Mouse (Mus musculus): ENCODE measurements around the gene Olfr126. TPM values are rescaled to one million over a fixed set of nuclear protein-coding genes. Genes with fewer than 3 reads are reported as not detected.

The Olfr126 gene
- total RNA-seq (2014; fragmentation: Nextera tagmentation) = not detected in 2 replicates
- not detected in 2 replicates for total RNA-seq (2017)

DNA sequence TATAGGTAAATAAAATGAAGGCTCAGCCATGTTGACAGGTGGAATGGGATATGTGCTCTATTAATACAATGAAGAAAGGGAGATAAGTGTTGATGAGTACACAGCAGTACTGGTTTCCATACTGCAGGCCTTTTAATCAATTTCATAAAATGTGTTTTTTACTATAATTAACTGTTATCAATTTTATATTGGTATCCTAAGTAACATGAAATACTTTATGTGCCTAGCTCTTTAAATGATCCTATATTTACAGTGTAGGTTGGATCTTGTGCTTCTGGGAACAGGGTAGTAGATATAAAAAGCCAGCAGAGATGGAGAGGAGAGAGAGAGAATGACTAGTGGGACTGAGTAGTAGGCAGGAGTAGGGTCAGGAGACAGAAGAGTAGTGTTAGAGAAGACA, at the start of gene Olfr126:
Gene Olfr126 (plus strand): TSS at position 301 of the 400 bp plus-strand sequence.
- ATAC-seq (replicated peaks; ENCODE audit: low FRiP score, low TSS enrichment, poor library complexity, severe bottlenecking) = no peak

DNA sequence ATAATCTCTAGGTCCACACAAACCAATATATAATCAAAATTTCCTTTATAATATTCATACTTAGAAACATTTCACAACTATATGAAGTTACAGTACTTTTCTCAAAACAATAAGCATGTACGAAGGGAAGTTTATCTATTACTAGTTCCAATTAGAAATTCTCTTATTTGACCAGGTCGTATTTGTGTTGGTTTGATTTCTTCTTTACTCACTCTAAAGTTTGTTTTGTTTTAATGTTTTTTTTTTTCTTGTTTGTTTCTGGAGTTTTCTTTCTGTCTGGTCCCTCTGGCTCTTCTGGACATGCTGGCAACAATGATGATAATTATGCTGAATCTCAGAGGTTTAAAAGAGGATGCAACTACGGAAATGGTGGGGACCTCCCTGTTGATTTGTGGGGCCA, 47.7 kb upstream of the Olfr126 start, which contains the start of gene Olfr124:
Gene Olfr124 (plus strand): TSS at position 301 of the 400 bp plus-strand sequence.
- no peak for ATAC-seq (replicated peaks; ENCODE audit: low FRiP score, low TSS enrichment, poor library complexity, severe bottlenecking)

DNA sequence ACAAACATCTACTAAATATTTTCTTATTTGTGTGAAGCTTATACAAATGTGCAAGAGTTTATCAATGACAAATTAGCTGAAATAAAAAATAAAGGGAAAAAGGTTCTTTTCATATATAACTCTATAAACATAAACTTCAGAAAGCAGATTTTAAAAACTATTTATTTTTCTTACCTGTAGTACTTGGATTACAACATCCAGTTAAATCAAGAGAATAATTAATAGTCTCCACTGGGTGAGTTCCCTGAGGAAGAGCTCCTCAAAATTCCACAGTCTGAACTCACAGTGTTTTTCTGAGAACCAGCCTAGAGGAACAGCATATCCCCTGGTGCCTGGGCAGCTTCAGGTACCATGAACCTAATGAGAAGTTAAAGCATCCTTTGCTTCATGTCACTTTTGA, 14.6 kb upstream of the Olfr126 start, which contains the start of gene Olfr125:
Gene Olfr125 (plus strand): TSS at position 301 of the 400 bp plus-strand sequence.
- ATAC-seq (replicated peaks; ENCODE audit: low FRiP score, low TSS enrichment, poor library complexity, severe bottlenecking) = no peak

DNA sequence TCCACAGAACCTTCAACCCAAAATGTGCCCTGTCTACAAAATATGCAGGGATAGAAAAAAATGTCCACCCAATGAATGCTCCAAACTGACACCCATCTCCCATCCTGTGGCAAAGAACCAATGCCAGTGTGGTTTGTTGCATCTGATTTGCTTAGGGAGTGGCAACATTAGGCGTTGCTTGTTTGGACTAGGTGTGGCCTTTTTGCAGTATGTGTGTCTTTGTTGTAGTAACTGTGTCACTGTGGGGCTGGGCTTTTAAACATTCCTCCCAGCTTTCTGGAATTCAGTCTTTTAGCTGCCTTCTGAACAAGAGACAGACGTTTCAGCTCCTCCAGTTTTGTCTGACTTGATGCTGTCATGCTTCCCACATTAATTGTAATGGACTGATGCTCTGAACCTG, 16.6 kb downstream of the Olfr126 start:
- ATAC-seq (replicated peaks; ENCODE audit: low FRiP score, low TSS enrichment, poor library complexity, severe bottlenecking) = no peak

DNA sequence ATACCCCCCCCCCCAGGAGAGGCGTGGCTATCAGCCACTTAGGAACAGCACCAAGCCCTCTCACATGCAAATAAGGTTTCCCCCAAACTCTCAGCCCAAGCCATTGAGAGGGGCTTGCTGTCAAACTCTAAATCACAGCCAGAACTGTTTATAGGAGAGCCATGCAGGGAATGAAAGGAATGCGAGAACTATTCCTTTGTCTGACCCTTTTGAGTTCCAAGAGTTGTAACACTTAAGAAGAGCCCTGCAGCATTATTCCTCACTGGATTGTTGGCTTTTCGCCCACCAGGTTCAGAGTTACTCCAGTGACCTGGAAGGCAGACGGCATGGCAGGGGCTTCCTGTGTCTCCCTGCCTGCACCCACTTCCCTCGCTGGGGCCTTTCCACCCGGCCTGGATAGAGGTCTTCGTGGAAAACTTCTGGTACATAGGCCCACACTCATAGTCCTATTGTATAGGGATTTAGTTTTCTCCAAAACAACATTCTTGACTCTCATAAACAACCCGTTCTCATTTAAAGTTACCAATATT, 22.5 kb downstream of the Olfr126 start:
- ATAC-seq (replicated peaks; ENCODE audit: low FRiP score, low TSS enrichment, poor library complexity, severe bottlenecking) = no peak

DNA sequence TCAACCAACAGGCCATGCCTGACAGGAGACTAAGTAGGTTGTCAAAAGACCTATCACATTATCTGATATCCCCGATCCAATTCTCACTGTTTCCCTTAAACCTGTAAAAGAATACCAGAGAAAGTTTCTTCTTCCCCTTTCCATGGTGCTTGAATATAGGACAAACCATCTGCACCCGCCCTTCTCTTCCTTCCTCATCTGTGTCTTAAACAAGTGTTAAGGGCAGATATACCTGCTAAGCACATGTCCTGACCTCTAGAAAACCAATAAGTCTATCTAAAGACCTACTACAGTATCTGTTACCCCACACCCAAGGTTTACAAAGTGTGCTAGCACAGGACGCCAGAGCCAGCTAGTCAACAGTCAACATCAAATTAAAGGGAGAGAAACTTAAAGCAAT, 26.5 kb downstream of the Olfr126 start:
- no peak for ATAC-seq (replicated peaks; ENCODE audit: low FRiP score, low TSS enrichment, poor library complexity, severe bottlenecking)

DNA sequence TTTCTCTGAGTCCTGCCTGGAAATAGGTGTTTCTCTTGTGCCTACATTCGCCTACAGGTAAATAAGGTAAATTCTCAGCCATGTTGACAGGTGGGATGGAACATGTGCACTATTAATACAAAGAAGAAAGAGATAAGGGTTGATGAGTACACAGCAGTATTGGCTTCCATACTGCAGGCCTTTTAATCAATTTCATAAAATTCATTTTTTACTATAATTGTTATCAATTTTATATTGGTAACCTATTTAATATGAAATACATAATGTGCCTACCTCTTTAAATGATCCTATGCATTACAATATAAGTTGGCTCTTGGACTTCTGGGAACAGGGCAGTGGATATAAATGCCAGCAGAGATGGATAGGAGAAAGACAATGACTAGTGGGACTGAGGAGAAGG, 52.9 kb downstream of the Olfr126 start, which contains the start of gene Olfr127:
Gene Olfr127 (plus strand): TSS at position 301 of the 400 bp plus-strand sequence.
- no peak for ATAC-seq (replicated peaks; ENCODE audit: low FRiP score, low TSS enrichment, poor library complexity, severe bottlenecking)

Other genes starting within 250 kb of the Olfr126 start
- not detected in 2 replicates for gene Olfr115, start 220.4 kb upstream of the Olfr126 start, total RNA-seq (2014; fragmentation: Nextera tagmentation)
- not detected in 2 replicates for gene Olfr115, start 220.4 kb upstream of the Olfr126 start, total RNA-seq (2017)
- not detected in 2 replicates for gene Olfr116, start 220.3 kb upstream of the Olfr126 start, total RNA-seq (2014; fragmentation: Nextera tagmentation)
- gene Olfr116, start 220.3 kb upstream of the Olfr126 start, total RNA-seq (2017) = not detected in 2 replicates
- not detected in 2 replicates for gene Olfr117, start 183.7 kb upstream of the Olfr126 start, total RNA-seq (2014; fragmentation: Nextera tagmentation)
- not detected in 2 replicates for gene Olfr117, start 183.7 kb upstream of the Olfr126 start, total RNA-seq (2017)
- gene Olfr118, start 180.5 kb upstream of the Olfr126 start, total RNA-seq (2014; fragmentation: Nextera tagmentation) = not detected in 2 replicates
- gene Olfr118, start 180.5 kb upstream of the Olfr126 start, total RNA-seq (2017) = not detected in 2 replicates
- gene Olfr119, start 150.9 kb upstream of the Olfr126 start, total RNA-seq (2014; fragmentation: Nextera tagmentation) = not detected in 2 replicates
- not detected in 2 replicates for gene Olfr119, start 150.9 kb upstream of the Olfr126 start, total RNA-seq (2017)
- gene Olfr120, start 125.7 kb upstream of the Olfr126 start, total RNA-seq (2014; fragmentation: Nextera tagmentation) = not detected in 2 replicates
- not detected in 2 replicates for gene Olfr120, start 125.7 kb upstream of the Olfr126 start, total RNA-seq (2017)
- not detected in 2 replicates for gene Olfr121, start 98.6 kb upstream of the Olfr126 start, total RNA-seq (2014; fragmentation: Nextera tagmentation)
- not detected in 2 replicates for gene Olfr121, start 98.6 kb upstream of the Olfr126 start, total RNA-seq (2017)
- gene Olfr122, start 78.9 kb upstream of the Olfr126 start, total RNA-seq (2014; fragmentation: Nextera tagmentation) = not detected in 2 replicates
- gene Olfr122, start 78.9 kb upstream of the Olfr126 start, total RNA-seq (2017) = not detected in 2 replicates
- gene Olfr123, start 54.0 kb upstream of the Olfr126 start, total RNA-seq (2014; fragmentation: Nextera tagmentation) = not detected in 2 replicates
- gene Olfr123, start 54.0 kb upstream of the Olfr126 start, total RNA-seq (2017) = not detected in 2 replicates
- not detected in 2 replicates for gene Olfr124, start 47.6 kb upstream of the Olfr126 start, total RNA-seq (2014; fragmentation: Nextera tagmentation)
- not detected in 2 replicates for gene Olfr124, start 47.6 kb upstream of the Olfr126 start, total RNA-seq (2017)
- gene Olfr125, start 14.5 kb upstream of the Olfr126 start, total RNA-seq (2014; fragmentation: Nextera tagmentation) = not detected in 2 replicates
- gene Olfr125, start 14.5 kb upstream of the Olfr126 start, total RNA-seq (2017) = not detected in 2 replicates
- not detected in 2 replicates for gene Olfr127, start 53.0 kb downstream of the Olfr126 start, total RNA-seq (2014; fragmentation: Nextera tagmentation)
- gene Olfr127, start 53.0 kb downstream of the Olfr126 start, total RNA-seq (2017) = not detected in 2 replicates
- gene Olfr128, start 73.1 kb downstream of the Olfr126 start, total RNA-seq (2014; fragmentation: Nextera tagmentation) = not detected in 2 replicates
- gene Olfr128, start 73.1 kb downstream of the Olfr126 start, total RNA-seq (2017) = not detected in 2 replicates
- gene Olfr761, start 105.6 kb downstream of the Olfr126 start, total RNA-seq (2014; fragmentation: Nextera tagmentation) = not detected in 2 replicates
- gene Olfr761, start 105.6 kb downstream of the Olfr126 start, total RNA-seq (2017) = not detected in 2 replicates
- gene Olfr129, start 212.6 kb downstream of the Olfr126 start, total RNA-seq (2014; fragmentation: Nextera tagmentation) = not detected in 2 replicates
- not detected in 2 replicates for gene Olfr129, start 212.6 kb downstream of the Olfr126 start, total RNA-seq (2017)
- not detected in 2 replicates for gene Olfr130, start 216.4 kb downstream of the Olfr126 start, total RNA-seq (2014; fragmentation: Nextera tagmentation)
- gene Olfr130, start 216.4 kb downstream of the Olfr126 start, total RNA-seq (2017) = not detected in 2 replicates
- not detected in 2 replicates for gene Olfr131, start 241.2 kb downstream of the Olfr126 start, total RNA-seq (2014; fragmentation: Nextera tagmentation)
- gene Olfr131, start 241.2 kb downstream of the Olfr126 start, total RNA-seq (2017) = not detected in 2 replicates